Mouse (Mus musculus) CH12.LX (cell line): ENCODE measurements around the gene Chit1. TPM values are rescaled to one million over a fixed set of nuclear protein-coding genes. Genes with fewer than 3 reads are reported as not detected.

ENCODE experiments used
- DNase-seq: peaks from one replicate; pipeline ENCODE4 v3.0.0-alpha.2; 2013; ENCODE audit errors: extremely low read depth
- H3K27ac ChIP-seq: 2 replicates; pipeline ENCODE4 v1.5.1; 2012; ENCODE audit warnings: low read depth, mild to moderate bottlenecking, control low read depth, moderate library complexity; ENCODE audit not compliant: insufficient read depth
- H3K27me3 ChIP-seq: replicated peaks from 2 replicates; pipeline ENCODE3; 2012; ENCODE audit warnings: inconsistent platforms
- H3K36me3 ChIP-seq, 2 experiments: replicated peaks in 1 of 2; 2 replicates each; pipeline versions ENCODE3 to v1.6.1; 2012; ENCODE audit warnings: inconsistent platforms in 1 of 2, low read length in 1 of 2, mild to moderate bottlenecking in 1 of 2, mixed read lengths in 1 of 2, moderate library complexity in 1 of 2; ENCODE audit not compliant: control insufficient read depth in 1 of 2, insufficient read depth in 1 of 2
- H3K4me1 ChIP-seq, 2 experiments: 2 replicates each; pipeline ENCODE4 v1.6.1; 2012; ENCODE audit warnings: inconsistent platforms in 1 of 2, moderate library complexity in 1 of 2; ENCODE audit not compliant: insufficient read depth in 2 of 2, control insufficient read depth in 1 of 2
- H3K4me2 ChIP-seq: 2 replicates; pipeline ENCODE4 v1.6.1; 2012; ENCODE audit warnings: low read depth, mild to moderate bottlenecking, control low read depth; ENCODE audit not compliant: poor library complexity, insufficient read depth, severe bottlenecking
- H3K4me3 ChIP-seq, 3 experiments: fragments of 150-350 bp in 1 of 3; sonication (generic) in 1 of 3; replicated peaks in 1 of 3; 2 replicates each; pipeline versions ENCODE3 to v1.5.1; 2011 to 2012; ENCODE audit warnings: low read depth in 2 of 3, low read length in 2 of 3, mild to moderate bottlenecking in 2 of 3, moderate library complexity in 2 of 3, control low read depth in 1 of 3, improper control_type of control experiment in 1 of 3, inconsistent platforms in 1 of 3, mixed read lengths in 1 of 3; ENCODE audit not compliant: poor library complexity in 1 of 3
- H3K79me2 ChIP-seq: replicated peaks from 2 replicates; pipeline ENCODE4 v1.6.1; 2012; ENCODE audit warnings: mild to moderate bottlenecking, moderate library complexity; ENCODE audit not compliant: control insufficient read depth, poor library complexity, insufficient read depth, severe bottlenecking; ENCODE audit errors: extremely low read depth
- H3K9ac ChIP-seq: 2 replicates; pipeline ENCODE4 v1.6.1; 2012; ENCODE audit warnings: low read depth, mild to moderate bottlenecking, control low read depth, moderate library complexity; ENCODE audit not compliant: insufficient read depth
- H3K9me3 ChIP-seq: replicated peaks from 2 replicates; pipeline ENCODE3; 2012; ENCODE audit warnings: low read length, inconsistent platforms, mixed read lengths
- ELF1 ChIP-seq: IDR thresholded peaks from 2 replicates; pipeline ENCODE4 v1.6.1; 2014; ENCODE audit warnings: low read depth, mild to moderate bottlenecking, inconsistent platforms, low read length, improper control_type of control experiment
- HCFC1 ChIP-seq: IDR thresholded peaks from 2 replicates; pipeline ENCODE4 v1.6.1; 2012; ENCODE audit warnings: low read depth, mild to moderate bottlenecking, inconsistent platforms, low read length, improper control_type of control experiment
- KAT2A ChIP-seq: IDR thresholded peaks from 2 replicates; pipeline ENCODE4 v1.6.1; 2012; ENCODE audit warnings: low read length, improper control_type of control experiment, inconsistent platforms; ENCODE audit not compliant: insufficient replicate concordance
- MAFK ChIP-seq: IDR thresholded peaks from 2 replicates; pipeline ENCODE4 v1.6.1; 2011; ENCODE audit warnings: low read length, improper control_type of control experiment; ENCODE audit not compliant: insufficient replicate concordance
- MAX ChIP-seq: IDR thresholded peaks from 2 replicates; pipeline ENCODE4 v1.6.1; 2011; ENCODE audit warnings: low read length, improper control_type of control experiment
- NELFE ChIP-seq: IDR thresholded peaks from 2 replicates; pipeline ENCODE4 v1.6.1; 2011; ENCODE audit warnings: low read depth, low read length, improper control_type of control experiment
- RCOR1 ChIP-seq: conservative IDR thresholded peaks from 2 replicates; pipeline ENCODE4 v1.6.1; 2012; ENCODE audit warnings: low read depth, mild to moderate bottlenecking, inconsistent platforms, low read length, improper control_type of control experiment
- TBP ChIP-seq: conservative IDR thresholded peaks from 2 replicates; pipeline ENCODE4 v1.6.1; 2011; ENCODE audit warnings: low read depth, low read length, improper control_type of control experiment
- ZC3H11A ChIP-seq: IDR thresholded peaks from 2 replicates; pipeline ENCODE4 v1.6.1; 2012; ENCODE audit warnings: low read depth, mild to moderate bottlenecking, inconsistent platforms, low read length, improper control_type of control experiment
- ZMIZ1 ChIP-seq: IDR thresholded peaks from 2 replicates; pipeline ENCODE4 v1.6.1; 2012; ENCODE audit warnings: low read depth, mild to moderate bottlenecking, inconsistent platforms, low read length, improper control_type of control experiment
- ZNF384 ChIP-seq: IDR thresholded peaks from 2 replicates; pipeline ENCODE4 v1.6.1; 2012; ENCODE audit warnings: low read depth, low read length, improper control_type of control experiment, inconsistent platforms
- dilution Hi-C: fragments of 300-500 bp; cut with MboI; formaldehyde crosslinking; loops from 2 replicates; pipeline ENCODE4 v1.14.3; 2020; ENCODE audit warnings: low sequenced_read_pairs; ENCODE audit not compliant: extremely low pct_unique_long_range_greater_than_20kb, extremely low pct_ligation_motif_present
- in situ Hi-C: fragments of 300-500 bp; cut with MboI; formaldehyde crosslinking; loops from 3 replicates; pipeline ENCODE4 v1.14.3; 2019; ENCODE audit warnings: low sequenced_read_pairs, low pct_ligation_motif_present, low pct_unique_long_range_greater_than_20kb, mixed read lengths
- polyA plus RNA-seq: library from polyadenylated mRNA; unstranded; fragments of >175 nt; gene quantifications from 2 replicates; pipeline ENCODE4 v1.2.1, GENCODE M21; 2012; ENCODE audit warnings: low read depth; ENCODE audit not compliant: insufficient read length
- total RNA-seq, 2 experiments: library from RNA; depleted of rRNA; stranded (reverse); fragments of 300-350 nt in 1 of 2; fragments of >200 nt in 1 of 2; gene quantifications; 2 replicates each; pipeline ENCODE4 v1.2.3; 2012 to 2014

Chit1 gene
- total and polyA plus RNA-seq, 3 experiments, result 0.25 to 0.47 (median 0.36) TPM

DNA sequence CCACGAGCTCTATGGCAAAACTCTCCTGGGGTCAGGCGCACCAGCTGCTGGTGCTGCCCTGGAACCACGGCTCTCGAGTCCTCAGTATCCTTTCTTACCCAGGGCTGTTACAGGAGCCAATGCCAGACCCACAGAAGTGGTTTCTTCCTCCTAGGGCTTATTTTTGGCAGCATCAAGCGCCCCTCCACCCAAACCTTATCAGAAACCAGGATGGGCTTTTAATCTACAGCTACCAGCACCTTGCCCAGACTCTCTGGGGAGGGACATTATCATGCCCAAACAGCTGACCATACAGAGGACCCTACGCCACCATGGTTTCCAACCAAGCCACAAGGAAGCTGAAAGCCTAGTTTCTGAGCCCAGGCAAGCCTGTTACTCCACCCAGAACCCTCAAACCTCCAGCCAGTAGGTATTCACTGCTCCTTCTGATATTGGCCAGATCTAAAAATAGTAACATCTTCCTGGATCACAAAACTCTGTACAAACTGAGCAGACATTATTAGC, 37.9 kb upstream of the Chit1 start:
- H3K9ac ChIP-seq, result no peak overlapping the region

DNA sequence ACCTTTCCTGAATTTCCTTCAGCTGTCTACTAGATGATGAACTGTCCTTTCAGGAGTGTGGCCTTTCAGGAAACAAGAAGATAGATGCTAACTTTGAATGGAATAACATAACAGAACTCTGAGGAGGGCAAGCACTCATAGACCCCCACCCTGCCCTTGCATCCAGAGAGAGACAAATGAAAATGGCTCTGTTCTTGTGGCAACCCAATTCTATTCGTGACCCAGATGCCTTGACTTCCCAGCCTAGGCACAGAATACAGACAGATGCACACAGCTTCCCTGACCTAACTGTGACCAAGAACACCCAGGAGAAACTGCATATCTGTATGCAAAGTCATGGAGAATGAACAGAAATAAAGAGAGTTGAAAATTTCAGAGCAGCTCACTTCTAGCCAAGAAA, 37.4 kb upstream of the Chit1 start:
- no peak overlapping the region for H3K4me3 ChIP-seq

More for the DNA sequence above, 37.9 kb upstream of the Chit1 start:
- Histone ChIP-seq H3K9me3 (no peaks in the 10 kb centered on the region), H3K4me1 (peaks cover 3 to 28% of the 10 kb centered on the region in 2 experiments), H3K27ac (no peak overlapping the region), H3K4me3 (no peak overlapping the region), H3K36me3 (peaks cover 13 to 33% of the 10 kb centered on the region in 2 experiments), H3K27me3 (no peaks in the 10 kb centered on the region), H3K4me2 (no peak overlapping the region), H3K79me2 (peaks cover 6% of the 10 kb centered on the region; the same call in 1 of the 2 replicates)
- DNase-seq, result no peak
- in situ Hi-C loops (no loop called here), dilution Hi-C loops (no loop called here)
- TF ChIP-seq MAFK, result no peak
- TF ChIP-seq ZMIZ1, result no peak
- no peak for TF ChIP-seq NELFE
- no peak for TF ChIP-seq MAX
- TF ChIP-seq KAT2A, result no peak
- no peak for TF ChIP-seq ZNF384

DNA sequence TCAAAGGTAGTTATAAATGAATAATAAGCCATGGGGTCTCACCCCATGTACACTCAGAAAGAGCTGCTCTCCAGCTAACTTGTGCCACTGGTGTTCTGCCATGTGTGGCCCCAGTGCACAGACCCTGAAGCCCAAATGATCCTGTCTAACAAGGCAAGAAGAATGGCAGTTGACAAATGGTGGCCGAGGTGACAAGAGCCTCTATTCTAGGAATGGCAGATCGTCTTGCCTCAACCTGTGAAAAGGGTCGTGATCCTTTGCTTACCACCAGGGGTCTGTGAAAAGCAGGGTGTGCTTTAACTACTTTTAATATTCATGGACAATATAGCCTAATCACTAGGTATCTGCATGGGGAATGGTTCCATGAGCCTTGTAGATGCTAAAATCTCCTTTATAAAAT, 36.9 kb upstream of the Chit1 start:
- in situ Hi-C loops (no loop called here), dilution Hi-C loops (no loop called here)
- H3K36me3 ChIP-seq, result peaks cover 13 to 33% of the 10 kb centered on the region in 2 experiments
- no peak for DNase-seq
- H3K9ac ChIP-seq, result no peak overlapping the region
- peaks cover 3 to 29% of the 10 kb centered on the region in 2 experiments for H3K4me1 ChIP-seq
- no peak overlapping the region for H3K4me3 ChIP-seq
- H3K27me3 ChIP-seq, result no peaks in the 10 kb centered on the region
- no peaks in the 10 kb centered on the region for H3K9me3 ChIP-seq
- no peak for TF ChIP-seq MAX
- no peak for TF ChIP-seq HCFC1
- TF ChIP-seq RCOR1, result no peak
- H3K79me2 ChIP-seq, result peaks cover 11% of the 10 kb centered on the region; the same call in 1 of the 2 replicates
- no peak overlapping the region for H3K4me2 ChIP-seq
- no peak overlapping the region for H3K27ac ChIP-seq

More for the DNA sequence above, 37.4 kb upstream of the Chit1 start:
- no peak overlapping the region for H3K4me2 ChIP-seq
- H3K27ac ChIP-seq, result no peak overlapping the region
- no peak overlapping the region for H3K9ac ChIP-seq
- H3K4me1 ChIP-seq, result peaks cover 3 to 29% of the 10 kb centered on the region in 2 experiments
- H3K36me3 ChIP-seq, result peaks cover 13 to 33% of the 10 kb centered on the region in 2 experiments
- TF ChIP-seq HCFC1 (no peak), ELF1 (no peak), TBP (no peak), ZC3H11A (no peak), ZMIZ1 (no peak), KAT2A (no peak)
- dilution Hi-C loops, result no loop called here
- H3K9me3 ChIP-seq, result no peaks in the 10 kb centered on the region
- H3K79me2 ChIP-seq, result peaks cover 11% of the 10 kb centered on the region; the same call in 1 of the 2 replicates
- in situ Hi-C loops, result no loop called here
- no peak for DNase-seq
- no peaks in the 10 kb centered on the region for H3K27me3 ChIP-seq
